Mouse (Mus musculus): ENCODE measurements around the gene Olfr96.

Olfr96 gene

DNA sequence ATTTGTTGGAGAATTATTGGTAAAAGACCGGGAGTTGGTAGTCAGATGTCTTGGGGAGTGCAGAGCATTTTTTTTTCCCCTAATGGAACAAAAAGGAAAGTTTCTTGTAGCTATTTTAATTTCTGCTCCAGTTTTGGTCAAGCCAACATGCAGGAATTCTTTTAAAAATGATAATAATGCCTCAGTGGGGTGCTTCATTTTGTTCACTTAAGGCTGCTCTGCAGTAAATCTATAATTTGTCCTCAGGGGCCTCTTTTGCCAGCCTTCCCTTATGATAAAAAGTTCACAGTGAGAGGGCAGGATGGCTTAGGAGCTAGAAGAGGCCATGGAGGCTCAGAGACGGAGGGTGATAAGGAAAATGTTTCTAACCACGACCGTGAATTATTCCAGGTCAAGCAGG lies at the start of gene Olfr96:
Olfr96 (plus strand) TSS at position 301 of the 400 bp plus-strand sequence.
- Histone ChIP-seq H3K36me3 (ENCODE audit: insufficient read depth, low read length) (no peaks in the 10 kb centered on the region), H3K27me3 (ENCODE audit: insufficient read depth, low read length) (no peaks in the 10 kb centered on the region), H3K4me3 (replicated peaks; ENCODE audit: low read length) (no peak within 1 kb of the TSS), H3K4me1 (replicated peaks; ENCODE audit: low read depth, low read length) (no peaks in the 10 kb centered on the region; the same call in 1 of the 2 replicates), H3K9me3 (ENCODE audit: low read length) (peaks cover 12% of the 10 kb centered on the region)
- TF ChIP-seq POU5F1 (IDR thresholded peaks at IDR 0.05; ENCODE audit: borderline replicate concordance, low read length) (no peak), NANOG (IDR thresholded peaks at IDR 0.05; ENCODE audit: borderline replicate concordance, low read length) (no peak), CTCF (conservative IDR thresholded peaks at IDR 0.05; ENCODE audit: low read length) (no peak)

DNA sequence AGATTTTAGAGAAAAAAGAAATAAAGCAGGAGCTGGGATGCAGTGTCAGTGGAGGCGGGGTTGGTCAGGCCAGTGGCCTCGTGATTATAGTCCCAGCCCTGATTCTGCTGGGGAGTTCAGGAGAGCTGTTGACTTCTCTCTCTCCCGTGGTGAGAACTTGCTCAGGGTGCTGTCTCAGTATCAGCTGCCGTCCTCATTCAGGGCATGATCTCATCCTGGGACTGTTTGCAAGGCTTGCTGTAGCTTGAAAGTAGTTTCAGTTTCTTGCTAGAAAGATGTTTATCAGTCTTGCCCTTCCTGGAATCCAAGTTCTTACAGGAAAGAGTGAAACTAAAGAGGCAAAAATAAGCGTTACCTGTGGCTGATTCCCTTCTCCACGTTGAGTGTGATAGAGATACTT lies 34.5 kb upstream of the Olfr96 start:
- TF ChIP-seq NANOG (IDR thresholded peaks at IDR 0.05; ENCODE audit: borderline replicate concordance, low read length) = no peak
- H3K36me3 ChIP-seq (ENCODE audit: insufficient read depth, low read length) = no peaks in the 10 kb centered on the region
- no peaks in the 10 kb centered on the region for H3K27me3 ChIP-seq (ENCODE audit: insufficient read depth, low read length)
- H3K4me3 ChIP-seq (replicated peaks; ENCODE audit: low read length) = no peak overlapping the region
- no peaks in the 10 kb centered on the region for H3K4me1 ChIP-seq (replicated peaks; ENCODE audit: low read depth, low read length)
- H3K9me3 ChIP-seq (ENCODE audit: low read length) = no peaks in the 10 kb centered on the region

DNA sequence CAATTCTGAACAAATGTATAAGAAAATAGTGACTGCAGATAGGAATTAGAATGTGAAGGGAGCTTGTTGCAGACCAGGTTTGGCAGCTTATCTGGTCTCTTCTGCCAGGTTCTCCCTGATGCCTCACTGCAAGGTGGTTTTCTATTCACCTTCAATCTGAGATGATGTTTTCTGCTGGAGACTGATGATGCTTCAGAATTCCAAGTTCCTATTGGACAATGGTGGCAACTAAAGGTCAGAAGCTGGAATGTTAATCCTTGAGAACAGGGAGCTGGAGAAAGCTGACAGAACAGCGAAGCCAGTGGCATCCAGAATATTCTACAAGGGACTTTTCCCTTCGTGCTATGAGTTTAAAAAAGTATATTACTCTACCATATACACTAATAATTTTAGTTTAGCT lies 29.2 kb upstream of the Olfr96 start:
- TF ChIP-seq POU5F1 (IDR thresholded peaks at IDR 0.05; ENCODE audit: borderline replicate concordance, low read length) = no peak
- no peak for TF ChIP-seq NANOG (IDR thresholded peaks at IDR 0.05; ENCODE audit: borderline replicate concordance, low read length)
- TF ChIP-seq CTCF (conservative IDR thresholded peaks at IDR 0.05; ENCODE audit: low read length) = no peak
- Histone ChIP-seq H3K4me3 (replicated peaks; ENCODE audit: low read length) (no peak overlapping the region), H3K4me1 (replicated peaks; ENCODE audit: low read depth, low read length) (no peaks in the 10 kb centered on the region), H3K27me3 (ENCODE audit: insufficient read depth, low read length) (peaks cover 10% of the 10 kb centered on the region), H3K9me3 (ENCODE audit: low read length) (no peaks in the 10 kb centered on the region), H3K36me3 (ENCODE audit: insufficient read depth, low read length) (no peaks in the 10 kb centered on the region)

DNA sequence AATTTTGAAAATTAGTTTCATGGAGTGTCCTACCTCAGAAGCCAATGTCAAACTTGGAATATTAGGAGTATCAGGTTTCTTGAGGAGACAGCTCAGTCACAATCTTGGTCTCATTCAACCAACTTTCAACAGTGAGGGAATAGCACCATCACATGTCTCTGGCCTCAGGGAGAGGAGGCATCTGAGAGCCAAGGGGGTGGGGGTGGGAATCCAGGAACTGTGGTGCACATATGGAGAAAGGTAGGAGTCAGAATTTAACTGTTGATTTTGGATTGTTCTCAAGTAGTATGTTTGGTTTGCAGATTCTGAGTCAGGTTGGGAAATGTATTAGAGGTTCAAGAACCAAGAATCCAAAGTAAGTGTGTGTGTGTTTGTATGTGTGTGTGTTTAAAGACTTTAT lies 26.9 kb upstream of the Olfr96 start:
- H3K36me3 ChIP-seq (ENCODE audit: insufficient read depth, low read length) = no peaks in the 10 kb centered on the region
- H3K4me1 ChIP-seq (replicated peaks; ENCODE audit: low read depth, low read length) = peaks cover 15% of the 10 kb centered on the region
- H3K27me3 ChIP-seq (ENCODE audit: insufficient read depth, low read length) = peaks cover 32% of the 10 kb centered on the region
- no peak overlapping the region for H3K4me3 ChIP-seq (replicated peaks; ENCODE audit: low read length)
- TF ChIP-seq POU5F1 (IDR thresholded peaks at IDR 0.05; ENCODE audit: borderline replicate concordance, low read length) (no peak), NANOG (IDR thresholded peaks at IDR 0.05; ENCODE audit: borderline replicate concordance, low read length) (no peak), CTCF (conservative IDR thresholded peaks at IDR 0.05; ENCODE audit: low read length) (no peak)
- H3K9me3 ChIP-seq (ENCODE audit: low read length) = no peaks in the 10 kb centered on the region

DNA sequence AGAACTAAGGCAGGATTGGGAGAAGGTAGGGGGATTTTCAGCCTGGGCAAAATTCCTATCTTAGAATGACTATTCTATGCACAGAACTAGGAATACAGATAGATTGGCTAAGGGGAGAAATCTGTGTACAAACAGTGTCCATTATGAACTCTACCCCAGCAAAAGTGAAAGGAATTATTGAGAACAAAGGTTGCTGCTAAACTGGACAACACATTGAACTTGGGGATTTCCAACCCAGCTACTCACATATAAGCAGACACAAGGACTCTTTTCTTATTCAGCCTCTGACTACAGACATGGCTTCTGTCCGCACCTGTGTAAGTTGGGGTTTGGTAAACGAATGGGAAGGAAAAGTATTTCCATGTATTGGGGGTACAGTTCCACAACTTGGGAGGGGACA lies 26.3 kb upstream of the Olfr96 start, which contains the start of gene Ubd:
Ubd (plus strand) TSS at position 237 of the 400 bp plus-strand sequence.
- no peaks in the 10 kb centered on the region for H3K36me3 ChIP-seq (ENCODE audit: insufficient read depth, low read length)
- H3K4me1 ChIP-seq (replicated peaks; ENCODE audit: low read depth, low read length) = peaks cover 19% of the 10 kb centered on the region
- no peaks in the 10 kb centered on the region for H3K9me3 ChIP-seq (ENCODE audit: low read length)
- H3K4me3 ChIP-seq (replicated peaks; ENCODE audit: low read length) = no peak within 1 kb of the TSS
- TF ChIP-seq CTCF (conservative IDR thresholded peaks at IDR 0.05; ENCODE audit: low read length) = no peak
- no peak for TF ChIP-seq NANOG (IDR thresholded peaks at IDR 0.05; ENCODE audit: borderline replicate concordance, low read length)
- no peak for TF ChIP-seq POU5F1 (IDR thresholded peaks at IDR 0.05; ENCODE audit: borderline replicate concordance, low read length)
- peaks cover 37% of the 10 kb centered on the region for H3K27me3 ChIP-seq (ENCODE audit: insufficient read depth, low read length)

DNA sequence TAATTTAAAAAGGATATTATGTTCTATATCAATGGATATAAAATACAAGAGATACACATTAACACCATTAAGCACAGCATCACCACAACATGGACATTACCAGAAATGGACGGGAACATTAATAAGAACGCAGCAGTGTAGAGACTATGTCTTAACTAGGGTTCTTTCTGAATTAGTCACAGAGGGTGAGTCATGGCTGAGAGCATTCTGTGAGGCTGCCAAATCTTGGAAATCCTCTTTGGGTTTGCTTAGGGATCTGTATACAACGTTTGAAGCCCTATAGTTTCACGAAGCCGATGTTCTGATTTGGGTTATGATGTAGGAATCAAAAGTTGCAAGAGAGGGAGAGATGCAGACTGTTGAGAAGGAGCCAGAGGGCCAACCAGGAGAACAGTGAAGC lies 25.2 kb upstream of the Olfr96 start:
- no peaks in the 10 kb centered on the region for H3K9me3 ChIP-seq (ENCODE audit: low read length)
- peaks cover 19% of the 10 kb centered on the region for H3K4me1 ChIP-seq (replicated peaks; ENCODE audit: low read depth, low read length)
- no peaks in the 10 kb centered on the region for H3K36me3 ChIP-seq (ENCODE audit: insufficient read depth, low read length)
- peaks cover 37% of the 10 kb centered on the region for H3K27me3 ChIP-seq (ENCODE audit: insufficient read depth, low read length)
- no peak for TF ChIP-seq NANOG (IDR thresholded peaks at IDR 0.05; ENCODE audit: borderline replicate concordance, low read length)
- no peak overlapping the region for H3K4me3 ChIP-seq (replicated peaks; ENCODE audit: low read length)

DNA sequence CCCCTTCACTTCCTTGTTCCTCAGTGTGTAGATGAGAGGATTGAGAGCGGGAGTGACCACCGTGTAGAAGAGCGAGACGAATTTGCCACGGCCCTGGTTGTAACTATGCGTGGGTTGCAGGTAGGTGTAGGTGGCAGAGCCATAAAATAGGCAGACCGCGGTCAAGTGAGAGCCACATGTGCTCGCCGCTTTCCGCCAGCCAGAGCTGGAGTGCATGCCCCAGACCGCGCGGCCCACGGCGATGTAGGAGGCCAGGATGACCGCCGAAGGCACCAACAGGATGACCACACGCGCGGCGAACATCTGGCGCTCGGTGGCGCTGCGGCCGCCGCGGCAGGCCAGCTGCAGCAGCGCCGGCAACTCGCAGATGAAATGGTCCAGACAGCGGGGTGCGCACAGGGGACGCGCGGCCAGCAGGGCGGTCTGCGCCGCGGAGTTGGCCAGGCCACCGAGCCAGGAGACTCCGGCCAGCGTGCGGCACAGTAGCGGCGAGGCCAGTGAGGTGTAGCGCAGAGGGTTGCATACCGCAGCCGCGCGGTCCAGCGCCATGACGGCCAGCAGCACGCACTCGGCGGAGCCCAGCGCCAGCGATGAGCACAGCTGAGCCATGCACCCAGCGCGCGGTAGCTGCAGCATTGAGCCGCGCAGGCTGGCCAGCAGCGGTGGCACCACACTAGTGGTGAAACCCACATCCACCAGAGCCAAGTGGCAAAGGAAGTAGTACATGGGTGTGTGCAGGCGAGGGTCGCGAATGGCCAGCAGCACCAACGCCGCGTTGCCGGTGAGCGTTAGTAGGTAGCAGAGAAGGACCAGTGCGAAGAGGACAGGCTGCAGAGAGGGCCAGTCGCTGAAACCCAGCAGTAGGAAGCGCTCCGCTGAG lies 22.9 kb upstream of the Olfr96 start:
- peak overlapping the region; percentile 84 for H3K4me3 ChIP-seq (replicated peaks; ENCODE audit: low read length)
- H3K4me1 ChIP-seq (replicated peaks; ENCODE audit: low read depth, low read length) = peaks cover 19% of the 10 kb centered on the region
- no peak for TF ChIP-seq NANOG (IDR thresholded peaks at IDR 0.05; ENCODE audit: borderline replicate concordance, low read length)
- TF ChIP-seq POU5F1 (IDR thresholded peaks at IDR 0.05; ENCODE audit: borderline replicate concordance, low read length) = no peak
- TF ChIP-seq CTCF (conservative IDR thresholded peaks at IDR 0.05; ENCODE audit: low read length) = no peak
- H3K9me3 ChIP-seq (ENCODE audit: low read length) = no peaks in the 10 kb centered on the region
- H3K36me3 ChIP-seq (ENCODE audit: insufficient read depth, low read length) = no peaks in the 10 kb centered on the region
- H3K27me3 ChIP-seq (ENCODE audit: insufficient read depth, low read length) = peaks cover 44% of the 10 kb centered on the region

DNA sequence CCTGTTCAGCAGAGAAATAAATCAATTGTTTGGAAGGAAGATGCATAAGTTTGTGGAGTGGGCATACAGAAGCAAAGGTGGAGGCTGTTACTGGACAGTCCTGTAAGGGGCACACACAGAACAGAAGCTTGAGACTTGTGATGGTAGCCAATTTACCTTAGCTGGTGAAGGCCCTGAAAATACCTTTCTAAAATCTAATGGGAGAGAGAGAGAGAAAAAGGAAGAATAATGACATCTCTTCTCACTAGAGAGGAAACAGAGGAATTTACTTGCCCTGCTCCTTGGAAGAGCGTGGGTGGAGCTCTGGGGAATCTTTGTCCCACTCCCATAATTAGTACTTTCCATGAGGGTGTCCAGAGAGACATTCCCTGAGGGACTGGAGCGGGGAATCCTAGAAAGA lies 19.1 kb upstream of the Olfr96 start, which contains the start of gene Olfr94:
Olfr94 (minus strand) TSS at position 101 of the 400 bp plus-strand sequence.
- peaks cover 32% of the 10 kb centered on the region for H3K27me3 ChIP-seq (ENCODE audit: insufficient read depth, low read length)
- no peaks in the 10 kb centered on the region for H3K9me3 ChIP-seq (ENCODE audit: low read length)
- TF ChIP-seq NANOG (IDR thresholded peaks at IDR 0.05; ENCODE audit: borderline replicate concordance, low read length) = no peak
- no peak for TF ChIP-seq CTCF (conservative IDR thresholded peaks at IDR 0.05; ENCODE audit: low read length)
- no peak for TF ChIP-seq POU5F1 (IDR thresholded peaks at IDR 0.05; ENCODE audit: borderline replicate concordance, low read length)
- no peak within 1 kb of the TSS for H3K4me3 ChIP-seq (replicated peaks; ENCODE audit: low read length)
- no peaks in the 10 kb centered on the region for H3K36me3 ChIP-seq (ENCODE audit: insufficient read depth, low read length)
- peaks cover 19% of the 10 kb centered on the region for H3K4me1 ChIP-seq (replicated peaks; ENCODE audit: low read depth, low read length)
